Mouse (Mus musculus) kidney, embryonic 15.5 days (tissue): Measurements from ENCODE around the gene Mea1. TPM values are rescaled to one million over a fixed set of nuclear protein-coding genes. Genes with fewer than 3 reads are reported as not detected.

Experiments used
- ATAC-seq: fragments of 200-750 bp; cut with Nextera tagmentation; replicated peaks from 2 replicates; pipeline ENCODE4 v1.8.0; 2017; ENCODE audit warnings: moderate TSS enrichment; ENCODE audit not compliant: low FRiP score
- H3K27ac ChIP-seq: fragments of 300-500 bp; sonication (generic); 2 replicates; pipeline ENCODE4 v1.5.1; 2015; ENCODE audit warnings: mild to moderate bottlenecking, inconsistent platforms
- H3K27me3 ChIP-seq: fragments of 300-500 bp; sonication (generic); 2 replicates; pipeline ENCODE4 v1.6.1; 2015; ENCODE audit warnings: inconsistent platforms
- H3K36me3 ChIP-seq: fragments of 300-500 bp; sonication (generic); 2 replicates; pipeline ENCODE4 v1.6.1; 2015; ENCODE audit warnings: inconsistent platforms
- H3K4me1 ChIP-seq: fragments of 300-500 bp; sonication (generic); 2 replicates; pipeline ENCODE4 v1.6.1; 2015; ENCODE audit warnings: inconsistent platforms
- H3K4me2 ChIP-seq: fragments of 300-500 bp; sonication (generic); 2 replicates; pipeline ENCODE4 v1.6.1; 2015; ENCODE audit warnings: moderate library complexity, mild to moderate bottlenecking, inconsistent platforms
- H3K4me3 ChIP-seq: fragments of 300-500 bp; sonication (generic); replicated peaks from 2 replicates; pipeline ENCODE4 v1.5.1; 2015; ENCODE audit warnings: mild to moderate bottlenecking, inconsistent platforms
- H3K9ac ChIP-seq: fragments of 300-500 bp; sonication (generic); 2 replicates; pipeline ENCODE4 v1.6.1; 2015; ENCODE audit warnings: mild to moderate bottlenecking, inconsistent platforms
- H3K9me3 ChIP-seq: fragments of 300-500 bp; sonication (generic); replicated peaks from 2 replicates; pipeline ENCODE4 v1.6.1; 2016; ENCODE audit warnings: inconsistent platforms
- whole genome bisulfite sequencing: fragments of 180-500 bp; shearing (Covaris S2); methylation state at CpG from one replicate; pipeline ENCODE4 v1.1.7; 2015; ENCODE audit warnings: mixed read lengths; 5-methylcytosine and 5-hydroxymethylcytosine counted together
- polyA plus RNA-seq: library from polyadenylated mRNA; unstranded; fragments of >200 nt; fragmentation: Nextera tagmentation; extraction: Ambion mirVana; gene quantifications from 2 replicates; pipeline ENCODE4 v1.2.1, GENCODE M21; 2015

Mea1 gene
- polyA plus RNA-seq, 1 experiment from 2014 or later, result 147 TPM

DNA sequence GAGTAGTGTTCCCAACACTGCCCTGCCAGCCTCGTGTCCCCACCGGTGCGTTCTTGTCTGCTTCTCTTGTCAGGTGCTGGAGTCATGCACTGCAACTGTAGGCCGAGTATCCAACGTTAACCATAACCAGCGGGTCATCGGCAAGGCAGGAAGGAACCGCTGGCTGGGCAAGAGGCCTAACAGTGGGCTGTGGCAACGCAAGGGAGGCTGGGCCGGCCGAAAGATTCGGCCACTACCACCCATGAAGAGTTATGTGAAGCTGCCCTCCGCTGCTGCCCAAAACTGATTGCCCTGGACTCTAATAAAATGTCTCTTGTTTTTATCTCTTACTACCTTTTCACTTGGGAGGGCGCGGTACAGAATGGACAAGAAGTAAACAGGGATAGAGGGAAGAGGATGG lies 28.8 kb upstream of the Mea1 start:
- H3K36me3 ChIP-seq, result peaks cover 36% of the 10 kb centered on the region
- peak overlapping the region; percentile 74 for H3K4me3 ChIP-seq
- no peaks in the 10 kb centered on the region for H3K27me3 ChIP-seq
- 28% methylated on average over 15 of the region's 15 CpGs for WGBS
- peaks cover 53% of the 10 kb centered on the region for H3K4me1 ChIP-seq
- no peak for ATAC-seq
- no peaks in the 10 kb centered on the region for H3K9me3 ChIP-seq
- peak overlapping the region; percentile 98 for H3K27ac ChIP-seq
- peak overlapping the region; percentile 24 for H3K9ac ChIP-seq
- peak overlapping the region; percentile 80 for H3K4me2 ChIP-seq

DNA sequence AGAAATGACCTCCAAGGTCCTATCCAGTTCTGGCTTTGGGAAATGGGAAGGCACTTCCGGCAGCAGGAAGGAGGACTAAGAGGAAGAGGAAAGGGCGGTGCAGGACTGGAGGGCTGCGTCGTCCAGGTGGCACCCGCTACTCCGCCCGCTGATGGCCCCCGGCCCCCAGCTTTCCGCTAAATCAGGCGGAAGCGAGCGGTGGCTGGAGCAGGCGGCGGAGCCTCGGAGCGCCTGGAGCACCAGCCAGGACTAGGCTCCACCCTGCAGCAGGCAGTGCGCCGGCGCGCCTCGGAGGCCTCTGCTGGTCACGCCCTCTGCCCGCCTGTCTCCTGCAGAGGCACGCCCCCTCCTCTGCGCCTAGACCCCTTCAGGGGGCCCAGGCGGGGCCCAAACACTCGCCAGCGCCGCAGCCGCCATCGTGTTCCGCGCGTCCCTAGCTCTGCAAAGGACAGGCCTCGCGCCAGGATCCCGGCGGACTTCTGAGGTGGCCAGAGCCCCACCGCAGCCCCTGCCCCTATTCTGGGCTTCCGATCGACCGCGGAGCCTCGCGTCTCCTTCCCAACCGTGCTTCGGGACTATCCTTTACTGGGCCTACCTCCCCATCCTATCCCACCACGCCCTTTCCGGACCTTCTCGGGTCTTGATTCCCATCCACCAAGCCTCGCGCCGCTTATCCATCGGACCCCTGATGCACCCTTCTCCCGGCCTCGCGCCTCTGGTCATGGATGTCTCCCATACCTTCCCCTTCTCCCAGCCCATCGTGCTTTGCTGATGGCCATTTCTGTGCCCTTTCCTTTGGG lies 28.2 kb upstream of the Mea1 start, which contains the start of gene Cul7:
Gene Cul7, plus strand, starts transcription at position 106 of the 800 bp plus-strand sequence.
- H3K4me1 ChIP-seq, result peaks cover 48% of the 10 kb centered on the region
- H3K27me3 ChIP-seq, result no peaks in the 10 kb centered on the region
- H3K9ac ChIP-seq, result peak within 1 kb of the TSS; percentile 80
- H3K36me3 ChIP-seq, result peaks cover 40% of the 10 kb centered on the region
- H3K4me3 ChIP-seq, result peak within 1 kb of the TSS; percentile 74
- WGBS, result 1% methylated on average over 55 of the region's 58 CpGs
- H3K27ac ChIP-seq, result peak within 1 kb of the TSS; percentile 98
- peak within 1 kb of the TSS; percentile 80 for H3K4me2 ChIP-seq
- peak; percentile 94 for ATAC-seq
- H3K9me3 ChIP-seq, result no peaks in the 10 kb centered on the region

DNA sequence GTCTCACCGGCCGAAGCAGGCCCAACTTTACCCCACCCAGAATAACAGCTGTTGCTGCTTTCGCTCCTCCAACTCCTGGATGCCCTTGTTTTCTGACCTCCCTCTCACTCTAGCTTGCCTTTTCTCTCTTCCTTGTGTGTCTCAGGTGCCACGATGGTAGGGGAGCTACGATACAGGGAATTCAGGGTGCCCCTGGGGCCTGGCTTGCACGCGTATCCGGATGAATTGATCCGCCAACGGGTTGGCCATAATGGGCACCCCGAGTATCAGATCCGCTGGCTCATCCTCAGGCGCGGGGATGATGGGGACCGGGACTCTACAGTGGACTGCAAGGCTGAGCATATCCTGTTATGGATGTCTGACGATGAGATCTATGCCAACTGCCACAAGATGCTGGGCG lies 27.3 kb upstream of the Mea1 start:
- peak overlapping the region; percentile 80 for H3K9ac ChIP-seq
- H3K9me3 ChIP-seq, result no peaks in the 10 kb centered on the region
- peak overlapping the region; percentile 98 for H3K27ac ChIP-seq
- H3K36me3 ChIP-seq, result peaks cover 49% of the 10 kb centered on the region
- H3K4me1 ChIP-seq, result peaks cover 55% of the 10 kb centered on the region
- peak overlapping the region; percentile 80 for H3K4me2 ChIP-seq
- no peaks in the 10 kb centered on the region for H3K27me3 ChIP-seq
- peak overlapping the region; percentile 74 for H3K4me3 ChIP-seq
- no peak for ATAC-seq
- 63% methylated on average over 17 of the region's 17 CpGs for WGBS

DNA sequence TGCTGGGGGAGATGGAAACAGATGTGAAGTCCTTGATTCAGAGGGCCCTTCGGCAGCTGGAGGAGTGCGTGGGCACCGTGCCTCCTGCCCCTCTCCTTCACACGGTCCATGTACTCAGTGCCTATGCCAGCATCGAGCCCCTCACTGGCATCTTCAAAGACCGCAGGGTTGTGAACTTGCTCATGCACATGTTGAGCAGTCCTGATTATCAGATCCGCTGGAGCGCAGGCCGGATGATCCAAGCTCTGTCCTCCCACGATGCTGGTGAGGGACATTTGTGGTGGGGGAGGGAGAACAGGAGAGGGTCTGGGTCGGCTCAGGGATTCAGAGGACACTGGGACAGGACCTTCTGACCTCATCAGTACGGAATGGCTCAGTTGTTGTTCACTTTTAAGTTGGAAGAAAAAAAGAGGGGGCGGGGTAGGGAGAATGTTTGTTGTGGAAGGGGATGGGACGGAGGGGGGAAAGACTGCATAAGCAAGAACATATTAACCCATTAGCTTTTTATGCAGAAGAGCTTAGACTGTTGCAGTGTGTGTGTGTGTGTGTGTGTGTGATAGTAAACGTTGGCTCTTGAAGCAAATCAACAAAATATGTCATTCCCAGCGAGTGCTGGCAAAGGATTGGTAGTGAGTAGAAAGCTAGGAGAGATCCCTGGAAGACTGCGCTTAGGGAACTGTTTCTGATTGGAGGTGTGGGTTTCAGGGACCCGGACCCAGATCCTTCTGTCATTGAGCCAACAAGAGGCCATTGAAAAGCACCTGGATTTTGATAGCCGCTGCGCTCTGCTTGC lies 26.6 kb upstream of the Mea1 start:
- H3K27me3 ChIP-seq, result no peaks in the 10 kb centered on the region
- peak overlapping the region; percentile 80 for H3K9ac ChIP-seq
- peaks cover 56% of the 10 kb centered on the region for H3K4me1 ChIP-seq
- H3K4me3 ChIP-seq, result peak overlapping the region; percentile 74
- peak overlapping the region; percentile 80 for H3K4me2 ChIP-seq
- no peaks in the 10 kb centered on the region for H3K9me3 ChIP-seq
- WGBS, result 57% methylated on average over 20 of the region's 20 CpGs
- no peak for ATAC-seq
- H3K27ac ChIP-seq, result peak overlapping the region; percentile 98; the same call in 1 of the 2 replicates
- peaks cover 55% of the 10 kb centered on the region for H3K36me3 ChIP-seq

DNA sequence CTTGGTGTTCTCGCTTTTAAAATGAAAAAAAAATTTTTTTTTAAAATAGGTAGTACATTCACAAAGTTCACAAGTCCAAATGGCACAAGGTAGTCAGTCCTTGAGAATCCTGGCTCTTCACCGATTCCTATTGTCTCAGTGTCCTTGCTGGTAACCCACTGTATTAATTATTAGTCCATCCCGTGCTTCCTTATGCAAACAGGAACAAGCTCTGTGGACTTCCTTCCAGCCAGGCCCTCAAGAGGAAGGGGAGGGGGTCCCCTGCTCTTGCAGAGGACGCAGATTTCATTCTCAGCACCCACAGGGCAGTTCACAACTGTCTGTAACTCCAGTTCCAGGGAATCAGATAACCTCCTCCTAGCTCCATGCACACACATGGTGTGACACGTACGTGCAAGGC lies 22.5 kb upstream of the Mea1 start:
- Histone ChIP-seq H3K4me3 (no peak overlapping the region), H3K36me3 (peaks cover 84% of the 10 kb centered on the region), H3K4me2 (no peak overlapping the region), H3K4me1 (peaks cover 41% of the 10 kb centered on the region), H3K9ac (no peak overlapping the region), H3K27ac (peak overlapping the region; percentile 60), H3K27me3 (no peaks in the 10 kb centered on the region), H3K9me3 (no peaks in the 10 kb centered on the region)
- no peak for ATAC-seq
- 60% methylated on average over 6 of the region's 6 CpGs for WGBS

DNA sequence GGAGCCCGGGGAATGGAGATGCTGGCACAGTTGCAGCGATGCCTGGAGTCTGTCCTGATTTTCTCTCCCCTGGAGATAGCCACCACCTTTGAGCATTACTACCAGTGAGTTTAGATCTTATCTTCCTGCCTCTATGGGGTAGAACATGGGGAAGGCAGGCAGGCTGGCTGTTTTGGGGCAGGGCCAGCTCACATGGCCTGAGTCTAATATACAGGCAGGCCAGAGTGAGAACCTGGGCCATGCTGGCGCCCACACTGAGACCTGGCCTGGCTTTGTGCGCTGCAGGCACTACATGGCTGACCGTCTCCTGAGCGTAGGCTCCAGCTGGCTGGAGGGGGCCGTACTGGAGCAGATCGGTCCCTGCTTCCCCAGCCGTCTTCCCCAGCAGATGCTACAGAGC lies 17.2 kb upstream of the Mea1 start:
- Histone ChIP-seq H3K4me1 (peaks cover 6% of the 10 kb centered on the region), H3K9me3 (no peaks in the 10 kb centered on the region), H3K4me2 (no peak overlapping the region), H3K4me3 (no peak overlapping the region), H3K27ac (no peak overlapping the region), H3K27me3 (no peaks in the 10 kb centered on the region), H3K36me3 (peaks cover 99% of the 10 kb centered on the region), H3K9ac (no peak overlapping the region)
- WGBS, result 95% methylated on average over 9 of the region's 9 CpGs
- no peak for ATAC-seq

DNA sequence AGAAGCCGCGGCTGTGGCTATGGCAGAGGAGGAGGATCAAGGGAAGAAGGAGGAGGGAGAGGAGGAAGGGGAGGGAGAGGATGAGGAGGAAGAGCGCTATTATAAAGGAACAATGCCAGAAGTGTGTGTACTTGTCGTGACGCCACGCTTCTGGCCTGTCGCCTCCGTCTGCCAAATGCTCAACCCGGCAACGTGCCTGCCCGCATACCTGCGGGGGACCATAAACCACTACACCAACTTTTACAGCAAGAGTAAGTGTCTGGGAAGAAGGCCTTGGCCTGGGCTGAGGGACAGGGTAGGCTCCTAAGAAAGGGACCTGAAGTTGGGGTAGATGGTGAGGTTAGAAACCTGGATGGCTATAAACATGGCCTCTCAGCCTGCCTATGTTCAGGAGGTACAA lies 16.6 kb upstream of the Mea1 start:
- Histone ChIP-seq H3K9me3 (no peaks in the 10 kb centered on the region), H3K27ac (no peak overlapping the region), H3K4me3 (no peak overlapping the region), H3K36me3 (peaks cover 99% of the 10 kb centered on the region), H3K4me1 (peaks cover under 1% of the 10 kb centered on the region; the same call in 1 of the 2 replicates), H3K27me3 (no peaks in the 10 kb centered on the region), H3K9ac (no peak overlapping the region), H3K4me2 (no peak overlapping the region)
- WGBS, result 80% methylated on average over 12 of the region's 12 CpGs
- no peak for ATAC-seq

DNA sequence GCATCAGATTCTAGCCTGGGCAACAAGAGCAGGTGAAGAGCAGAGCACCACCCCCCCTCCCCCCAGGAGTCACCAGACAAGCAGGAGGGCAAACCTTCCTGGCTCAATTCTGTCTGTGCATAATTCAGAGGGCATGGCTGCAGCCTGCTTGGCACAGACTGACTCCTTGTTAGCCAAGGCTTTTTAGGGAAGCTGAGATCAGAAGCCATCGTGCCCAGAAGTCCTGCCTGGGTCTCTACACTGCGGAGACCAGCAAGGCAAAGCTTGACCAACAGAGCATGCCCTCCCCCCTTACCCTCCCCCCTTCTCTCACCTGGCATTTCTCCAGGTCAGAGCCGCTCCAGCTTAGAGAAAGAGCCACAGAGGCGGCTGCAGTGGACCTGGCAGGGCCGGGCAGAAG lies 15.9 kb upstream of the Mea1 start:
- no peak for ATAC-seq
- no peaks in the 10 kb centered on the region for H3K4me1 ChIP-seq
- WGBS, result 74% methylated on average over 5 of the region's 5 CpGs
- peaks cover 98% of the 10 kb centered on the region for H3K36me3 ChIP-seq
- H3K4me3 ChIP-seq, result no peak overlapping the region
- no peak overlapping the region for H3K4me2 ChIP-seq
- H3K9me3 ChIP-seq, result no peaks in the 10 kb centered on the region
- H3K9ac ChIP-seq, result no peak overlapping the region
- no peaks in the 10 kb centered on the region for H3K27me3 ChIP-seq
- no peak overlapping the region for H3K27ac ChIP-seq

DNA sequence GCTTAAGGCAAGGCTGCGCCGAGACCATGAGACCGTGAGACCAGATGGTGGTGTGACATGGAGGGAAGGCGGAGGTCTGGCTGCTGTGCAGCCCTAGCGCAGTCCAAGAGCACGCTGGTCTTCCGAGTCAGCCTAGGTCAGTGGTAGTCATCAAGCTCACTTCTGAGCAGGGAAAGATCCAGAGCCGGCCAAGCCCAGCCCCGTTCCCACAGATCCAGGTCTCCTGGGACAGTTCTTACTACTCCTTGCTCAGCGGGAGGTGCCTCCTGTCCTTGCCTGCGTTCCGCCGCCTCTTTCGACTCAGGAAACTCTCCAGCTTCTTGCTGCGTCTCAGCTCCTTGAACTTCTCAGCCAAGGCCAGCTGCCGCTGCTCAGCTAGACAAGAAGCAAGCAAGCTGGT lies 10.9 kb upstream of the Mea1 start:
- peaks cover 93% of the 10 kb centered on the region for H3K36me3 ChIP-seq
- H3K27ac ChIP-seq, result no peak overlapping the region
- H3K27me3 ChIP-seq, result no peaks in the 10 kb centered on the region
- H3K9ac ChIP-seq, result no peak overlapping the region
- ATAC-seq, result no peak
- WGBS, result 88% methylated on average over 16 of the region's 16 CpGs
- no peak overlapping the region for H3K4me3 ChIP-seq
- peaks cover 3% of the 10 kb centered on the region; the same call in 1 of the 2 replicates for H3K4me1 ChIP-seq
- H3K9me3 ChIP-seq, result no peaks in the 10 kb centered on the region
- H3K4me2 ChIP-seq, result no peak overlapping the region

DNA sequence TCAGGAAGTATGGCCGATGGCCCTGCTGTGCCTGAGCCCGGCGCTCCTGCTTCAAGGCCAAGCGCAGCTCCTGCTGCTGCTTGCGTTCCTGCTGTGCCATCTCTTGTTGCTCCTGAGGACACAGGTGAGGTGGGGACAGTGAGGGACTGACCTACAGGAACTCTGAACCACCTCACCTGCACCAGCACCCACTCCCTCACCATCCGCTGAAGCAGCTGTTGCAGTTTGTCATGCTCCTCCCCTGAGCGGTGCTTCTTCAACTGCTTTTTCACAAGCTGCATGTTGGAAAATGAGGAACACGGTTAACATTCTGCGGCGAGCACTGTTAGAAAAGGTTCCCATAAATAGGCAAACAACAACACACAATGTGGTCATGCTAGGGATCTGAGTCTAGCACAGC lies 8.7 kb upstream of the Mea1 start:
- no peak overlapping the region for H3K4me3 ChIP-seq
- H3K4me2 ChIP-seq, result no peak overlapping the region
- no peak overlapping the region for H3K27ac ChIP-seq
- ATAC-seq, result no peak
- H3K4me1 ChIP-seq, result peaks cover 19% of the 10 kb centered on the region
- peaks cover 76% of the 10 kb centered on the region for H3K36me3 ChIP-seq
- no peaks in the 10 kb centered on the region for H3K27me3 ChIP-seq
- WGBS, result 96% methylated on average over 10 of the region's 10 CpGs
- H3K9ac ChIP-seq, result no peak overlapping the region
- H3K9me3 ChIP-seq, result no peaks in the 10 kb centered on the region

DNA sequence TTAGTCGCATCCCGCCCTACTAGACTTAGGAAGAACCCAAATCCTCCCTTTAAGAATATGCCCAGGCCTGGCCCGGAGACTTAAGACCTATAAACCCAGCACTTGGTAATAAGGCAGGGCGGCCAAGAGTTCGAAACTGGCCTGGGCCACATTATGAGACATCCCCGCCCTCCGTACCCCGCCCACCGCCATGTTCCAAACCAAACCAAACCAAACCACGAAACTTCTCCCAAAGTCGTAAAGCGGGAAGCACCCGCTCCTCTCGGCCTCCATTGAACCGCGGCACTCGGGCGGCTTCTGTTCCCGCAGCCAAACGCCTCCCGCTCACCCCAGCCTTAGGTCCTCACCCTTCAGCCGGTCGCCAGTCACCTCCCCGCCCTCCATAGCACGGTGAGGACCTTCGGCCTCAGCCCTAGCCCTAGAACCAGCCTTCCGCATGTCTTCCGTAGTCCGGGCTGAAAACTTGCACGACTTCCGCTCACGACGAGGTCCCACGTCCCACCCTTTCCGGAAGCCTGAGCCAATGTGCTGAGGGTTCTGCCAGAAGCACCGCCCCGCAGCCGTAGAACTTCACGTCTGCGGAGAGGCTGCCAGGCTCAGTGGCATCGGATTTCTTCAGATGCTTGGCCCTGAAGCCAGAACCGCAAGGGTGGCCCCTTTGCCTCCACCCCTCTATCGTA lies 4.6 kb upstream of the Mea1 start, which contains the start of gene Rrp36:
Gene Rrp36, minus strand, starts transcription at position 503 of the 680 bp plus-strand sequence.
- H3K36me3 ChIP-seq, result peaks cover 72% of the 10 kb centered on the region
- H3K4me2 ChIP-seq, result peak within 1 kb of the TSS; percentile 61
- no peaks in the 10 kb centered on the region for H3K27me3 ChIP-seq
- H3K4me3 ChIP-seq, result peak within 1 kb of the TSS; percentile 85
- H3K9ac ChIP-seq, result peak within 1 kb of the TSS; percentile 76
- peak within 1 kb of the TSS; percentile 93 for H3K27ac ChIP-seq
- ATAC-seq, result peak; percentile 93
- peaks cover 38% of the 10 kb centered on the region for H3K4me1 ChIP-seq
- H3K9me3 ChIP-seq, result no peaks in the 10 kb centered on the region
- WGBS, result under 1% methylated on average over 43 of the region's 43 CpGs
